Mouse (Mus musculus) cerebellum, adult (tissue): ENCODE data around the gene Mpzl1.
A peak's percentile ranks its signal among the peaks of the same experiment; 100 is the strongest.
"Not testable (repeated sequence)": the region's sequence is repeated elsewhere in the genome, so short reads cannot be mapped to it uniquely, and the experiment has no call there.

Experiments
- ATAC-seq: cut with Nextera tagmentation; 2 replicates; pipeline ENCODE4 v1.9.2; 2017; ENCODE audit warnings: mild to moderate bottlenecking, moderate library complexity, mixed read lengths; ENCODE audit not compliant: insufficient number of reproducible peaks, low FRiP score, low TSS enrichment

Mpzl1 gene

GRCm38 (mm10) chr1:165634151-165634884, at the start of gene Mpzl1:
Gene Mpzl1 (minus strand): TSS chr1:165634538.
- peak; percentile 93 for ATAC-seq

DNA sequence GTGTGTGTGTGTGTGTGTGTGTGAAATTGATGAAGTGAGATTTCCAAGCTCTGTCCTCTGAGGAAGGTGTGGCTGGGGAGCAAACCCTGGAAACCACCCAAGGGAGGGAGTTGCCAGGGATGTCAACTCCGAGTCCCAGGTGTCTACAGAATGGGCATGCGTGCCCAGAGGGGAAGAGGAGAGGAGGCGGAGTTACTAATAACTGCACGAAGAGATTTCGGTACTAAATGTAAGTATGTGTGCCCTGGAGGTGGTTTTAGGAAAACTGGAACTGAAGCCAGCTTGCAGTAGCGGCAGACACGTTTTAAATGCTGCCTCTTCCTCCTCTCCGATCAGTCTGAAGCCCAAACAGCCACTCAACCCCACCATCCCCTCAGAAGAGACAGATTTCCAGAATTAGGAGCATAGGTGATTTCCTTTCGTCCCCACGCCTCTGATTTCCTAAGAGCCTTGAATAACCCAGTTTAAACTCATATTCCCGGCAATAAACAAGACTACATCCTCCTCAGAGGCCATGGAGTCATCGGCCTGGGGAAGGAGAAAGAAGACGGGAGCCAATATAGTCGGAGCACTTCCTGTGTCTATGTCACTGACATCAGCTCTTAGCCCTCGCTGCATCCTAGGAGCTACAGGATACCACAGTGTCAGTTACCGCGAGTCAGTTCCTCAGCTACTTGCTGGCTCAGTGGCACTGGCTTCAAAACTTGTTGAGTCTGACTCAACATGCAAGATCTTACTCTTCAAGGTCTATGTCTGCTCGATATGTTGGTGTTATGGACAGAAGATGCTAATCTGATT, 47.9 kb upstream of the Mpzl1 start:
- no peak for ATAC-seq

GRCm38 (mm10) chr1:165681045-165681794, 46.9 kb upstream of the Mpzl1 start:
- ATAC-seq: no peak

- not testable (repeated sequence) for ATAC-seq
Measured at GRCm38 (mm10) chr1:165680086-165680485, 45.7 kb upstream of the Mpzl1 start.

GRCm38 (mm10) chr1:165679618-165679997, 45.3 kb upstream of the Mpzl1 start:
- no peak for ATAC-seq

DNA sequence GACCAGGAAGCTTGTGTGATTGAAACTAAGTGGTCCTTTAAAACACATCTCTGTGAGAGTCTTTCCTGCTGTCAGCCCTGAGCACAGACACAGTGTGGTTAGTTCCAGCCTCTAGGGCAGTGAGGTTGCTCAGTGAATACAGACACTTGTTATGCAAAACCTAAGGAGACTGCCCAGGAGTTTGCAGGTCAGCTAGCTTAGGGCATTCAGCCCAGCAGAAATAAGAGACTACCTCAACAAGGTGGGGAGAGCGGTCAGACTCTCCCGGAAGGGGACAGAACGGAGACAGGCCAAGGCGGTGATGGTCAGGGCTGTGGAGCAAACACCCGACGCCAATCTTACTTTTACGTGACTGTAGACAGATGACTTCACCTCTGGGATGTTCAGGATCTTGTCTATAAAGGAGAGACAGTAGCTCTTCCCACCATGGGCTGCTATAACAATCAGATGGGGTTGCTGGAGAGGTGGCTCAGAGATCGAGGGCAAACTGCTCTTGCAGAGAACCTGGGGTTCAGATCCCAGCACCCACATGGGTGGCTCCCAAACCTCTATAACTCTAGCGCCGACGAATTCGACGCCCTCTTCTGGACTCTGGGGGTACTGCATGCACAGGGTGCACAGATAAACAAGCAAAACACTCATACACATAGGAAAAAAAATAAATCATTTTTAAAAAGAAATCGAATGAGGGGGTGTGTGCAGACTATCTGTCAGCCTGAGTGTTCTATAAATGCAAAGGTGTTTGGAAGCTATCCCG, 44.7 kb upstream of the Mpzl1 start:
- ATAC-seq: no peak

DNA sequence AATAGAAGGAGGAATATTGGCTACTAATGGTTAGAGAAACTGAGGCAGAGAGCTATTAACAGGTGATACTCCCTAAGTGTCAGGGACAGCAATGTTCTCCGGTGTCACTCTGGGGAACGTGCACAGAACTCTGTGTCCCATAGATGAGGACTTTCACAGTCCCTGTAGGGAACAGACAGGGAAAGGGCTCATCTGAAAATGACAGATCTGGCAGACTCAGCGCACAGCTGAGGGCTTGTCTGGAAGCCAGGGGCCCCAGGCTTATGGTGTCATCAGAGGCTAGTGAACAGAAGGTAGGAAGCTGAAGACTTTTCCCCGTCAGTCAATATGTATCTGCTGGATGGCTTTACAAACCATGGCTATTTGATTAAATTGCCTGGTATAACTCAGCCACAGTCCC, 43.2 kb upstream of the Mpzl1 start:
- ATAC-seq: no peak

GRCm38 (mm10) chr1:165676993-165677392, 42.7 kb upstream of the Mpzl1 start:
- peak; percentile 27; the same call in 1 of the 2 replicates for ATAC-seq

DNA sequence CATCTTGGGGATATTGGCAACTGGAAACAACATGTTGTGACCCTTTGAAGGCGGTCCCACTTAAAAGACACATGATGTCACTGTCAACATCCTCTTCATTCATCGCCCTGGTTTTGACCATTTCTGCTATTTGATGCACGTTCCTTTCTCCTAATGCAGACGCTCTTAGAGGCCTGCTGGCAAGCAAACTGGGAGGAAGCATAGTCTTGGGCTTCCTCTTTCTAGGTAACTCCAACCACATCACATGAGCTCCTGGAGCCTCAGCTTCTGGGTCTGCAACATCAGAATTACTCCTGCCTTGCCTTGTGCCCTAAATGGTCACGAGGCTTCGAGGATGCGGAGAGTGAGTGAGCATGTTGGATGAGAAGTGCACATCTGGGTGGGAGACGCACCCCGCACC, 40.8 kb upstream of the Mpzl1 start:
- no peak for ATAC-seq

- no peak for ATAC-seq
Measured at GRCm38 (mm10) chr1:165672355-165672754, 38.0 kb upstream of the Mpzl1 start.

DNA sequence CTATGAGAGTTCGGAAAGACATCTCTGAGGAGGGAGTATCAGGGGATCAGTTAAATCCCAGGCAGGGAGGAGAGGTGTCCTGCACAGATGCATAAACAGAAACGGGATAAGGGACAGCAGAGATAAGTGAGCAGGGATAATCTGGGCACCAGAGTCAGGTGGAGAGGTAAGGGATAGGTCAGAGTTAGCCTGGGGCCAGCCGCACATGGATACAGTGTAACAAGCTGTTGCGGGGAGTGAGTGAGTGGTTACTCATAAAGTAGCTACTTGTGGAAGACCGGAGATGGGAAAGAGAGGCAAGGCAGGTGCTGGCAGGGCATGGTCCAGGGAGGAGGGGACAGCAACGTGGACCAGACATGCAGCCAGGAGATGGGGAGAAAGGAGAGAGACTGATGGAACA, 35.7 kb upstream of the Mpzl1 start:
- no peak for ATAC-seq

DNA sequence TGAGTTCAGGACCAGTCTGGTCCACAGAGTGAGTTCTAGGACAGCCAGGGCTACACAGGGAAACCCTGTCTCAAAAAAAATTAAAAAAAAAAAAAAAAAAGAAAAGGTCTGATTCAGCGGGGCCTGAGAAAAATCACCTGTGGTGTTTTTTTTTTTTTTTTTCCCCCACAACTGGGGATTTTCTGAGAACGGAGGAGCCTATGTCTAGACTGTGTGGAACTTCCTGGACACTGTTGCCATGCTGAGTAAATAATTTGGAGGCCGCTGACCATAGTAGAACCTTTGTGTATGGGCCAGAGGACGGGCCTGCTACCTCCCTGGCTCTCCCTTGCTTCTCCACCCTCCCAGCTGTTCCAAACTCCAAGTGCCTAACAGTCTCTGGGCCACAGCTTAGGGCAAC, 34.6 kb upstream of the Mpzl1 start:
- no peak for ATAC-seq

DNA sequence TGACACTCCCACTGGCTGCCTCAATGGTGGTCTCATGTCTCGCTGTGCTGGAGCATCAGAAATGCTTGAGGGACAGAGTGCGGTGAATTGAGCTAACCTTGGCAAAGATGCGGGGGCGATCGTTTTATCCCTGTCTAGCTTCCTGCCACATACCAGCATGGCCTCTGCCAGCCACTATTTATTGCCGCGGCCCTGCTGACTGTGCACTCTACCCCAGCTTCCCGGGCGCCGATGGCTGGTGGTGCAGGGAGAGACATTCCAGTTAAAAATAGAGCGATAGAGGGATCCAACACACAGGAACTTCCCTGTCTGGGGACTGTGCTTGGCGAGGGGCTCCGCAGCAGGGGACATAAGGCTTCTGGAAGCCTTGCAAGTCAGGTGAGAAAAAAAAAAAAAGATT, 33.0 kb upstream of the Mpzl1 start:
- ATAC-seq: no peak

DNA sequence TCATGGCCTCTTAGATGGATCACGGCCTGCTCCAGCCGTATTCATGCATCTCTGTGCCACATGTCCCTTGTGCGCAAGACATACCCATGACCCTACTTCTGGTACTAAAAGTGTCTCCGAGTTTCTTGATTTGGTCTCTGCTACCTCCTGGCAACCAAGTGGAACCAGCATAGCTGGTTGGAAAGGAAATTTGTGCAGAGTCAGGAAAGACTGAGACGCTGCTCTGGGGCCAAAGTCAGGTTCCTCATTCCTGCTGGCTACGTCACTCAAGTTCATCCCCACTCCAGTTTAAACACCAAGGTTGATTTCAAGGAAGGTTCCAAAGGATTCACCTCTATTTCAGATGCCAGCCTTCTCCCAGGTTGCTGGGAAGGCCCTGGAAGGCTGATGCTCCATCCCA, 32.6 kb upstream of the Mpzl1 start:
- ATAC-seq: no peak

DNA sequence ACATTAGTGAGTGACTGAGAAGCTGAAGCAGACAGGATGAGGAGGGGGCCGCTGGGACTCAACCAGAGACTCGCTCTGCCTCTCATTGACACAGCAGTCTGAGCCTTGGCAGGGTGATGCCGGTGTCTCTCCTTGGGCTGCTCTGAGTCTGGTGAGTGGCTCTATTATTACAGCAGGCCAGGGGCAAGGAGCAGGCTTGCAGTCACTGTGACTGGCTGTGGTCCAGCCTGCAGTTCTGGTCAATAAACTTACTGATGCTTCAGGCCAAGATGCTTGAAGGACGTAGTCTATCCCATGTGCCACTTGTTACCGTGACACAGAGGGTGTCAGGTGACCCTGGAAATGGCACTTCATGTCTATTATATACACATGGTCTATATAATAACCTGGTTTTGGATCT, 31.4 kb upstream of the Mpzl1 start:
- ATAC-seq: no peak

- ATAC-seq: no peak
Measured at GRCm38 (mm10) chr1:165663277-165663676, 28.9 kb upstream of the Mpzl1 start.

- peak; percentile 19; the same call in 1 of the 2 replicates for ATAC-seq
Measured at GRCm38 (mm10) chr1:165662426-165663192, 28.3 kb upstream of the Mpzl1 start.

DNA sequence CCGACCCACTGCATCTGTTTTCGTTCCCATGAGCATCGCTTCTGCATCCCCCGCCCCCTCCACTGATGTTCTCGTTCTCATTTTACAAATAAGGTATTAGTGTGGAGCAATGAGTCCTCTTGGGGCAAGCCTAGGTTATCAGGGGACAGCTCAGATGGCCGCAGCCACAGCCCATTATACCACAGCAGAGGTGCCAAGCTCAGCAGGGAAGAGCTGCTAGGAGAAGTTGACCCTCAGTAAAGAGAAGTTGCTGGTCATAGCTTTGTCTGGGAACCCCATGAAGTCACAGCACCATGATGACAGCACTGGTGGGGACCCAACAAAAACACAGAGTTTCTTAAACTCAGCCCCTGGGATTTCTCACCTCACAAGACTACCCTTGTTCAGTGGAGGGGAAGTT, 27.4 kb upstream of the Mpzl1 start:
- no peak for ATAC-seq

DNA sequence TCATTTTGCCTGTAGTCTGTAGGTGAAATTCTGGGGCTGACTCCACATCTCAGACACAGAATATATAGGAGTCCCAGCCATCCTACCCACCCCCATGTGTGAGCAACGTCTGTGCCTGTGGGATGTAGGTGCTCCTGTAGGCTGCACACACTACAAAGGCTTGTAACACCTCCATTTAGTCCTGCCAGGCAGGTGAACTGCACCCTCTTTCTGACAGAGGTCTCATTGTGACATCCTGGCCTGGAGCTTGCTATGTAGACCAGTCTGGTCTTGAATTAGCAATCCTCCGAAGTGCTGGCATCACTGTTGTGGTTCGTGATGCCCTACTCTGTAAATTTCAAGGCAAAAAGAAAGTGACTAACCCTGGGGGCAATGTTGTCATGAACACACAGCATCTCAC, 26.9 kb upstream of the Mpzl1 start:
- ATAC-seq: no peak

- no peak for ATAC-seq
Measured at GRCm38 (mm10) chr1:165660774-165661173, 26.4 kb upstream of the Mpzl1 start.
